Mouse (Mus musculus) lung, adult 2 months (tissue): ENCODE results near the gene Gm20388. TPM values are rescaled to one million over a fixed set of nuclear protein-coding genes. Genes with fewer than 3 reads are reported as not detected.
"Not testable (repeated sequence)": the region's sequence is repeated elsewhere in the genome, so short reads cannot be mapped to it uniquely, and the experiment has no call there.

Experiments
- DNase-seq: peaks from one replicate; pipeline ENCODE4 v3.0.0; 2022
- H3K4me1 ChIP-seq: fragments of 200-500 bp; 2 replicates; pipeline ENCODE4 v1.6.1; 2011; ENCODE audit warnings: low read length; ENCODE audit not compliant: control insufficient read depth, insufficient read depth
- H3K4me3 ChIP-seq: fragments of 200-500 bp; replicated peaks from 2 replicates; pipeline ENCODE3; 2011; ENCODE audit warnings: low read depth, mild to moderate bottlenecking, control low read depth, low read length; ENCODE audit errors: extremely low read depth
- CTCF ChIP-seq: fragments of 200-500 bp; IDR thresholded peaks from 2 replicates; pipeline ENCODE4 v1.5.1; 2011; ENCODE audit warnings: mild to moderate bottlenecking, low read length, control low read depth; ENCODE audit not compliant: insufficient read depth
- POLR2A ChIP-seq: fragments of 200-500 bp; IDR thresholded peaks from 2 replicates; pipeline ENCODE4 v1.6.1; 2011; ENCODE audit warnings: low read depth, mild to moderate bottlenecking, control low read depth, low read length, borderline replicate concordance; ENCODE audit errors: extremely low read depth
- WGBS: fragments of 180-500 bp; shearing (Covaris S2); methylation state at CpG from one replicate; pipeline ENCODE4 v1.1.7; 2018; 5-methylcytosine and 5-hydroxymethylcytosine counted together
- polyA plus RNA-seq: library from polyadenylated mRNA; depleted of rRNA; stranded (reverse); fragments of >200 nt; gene quantifications from 2 replicates; pipeline ENCODE4 v1.2.3, GENCODE M21; 2012

Gene Gm20388
- polyA plus RNA-seq, 1 experiment = 67.8 TPM

DNA sequence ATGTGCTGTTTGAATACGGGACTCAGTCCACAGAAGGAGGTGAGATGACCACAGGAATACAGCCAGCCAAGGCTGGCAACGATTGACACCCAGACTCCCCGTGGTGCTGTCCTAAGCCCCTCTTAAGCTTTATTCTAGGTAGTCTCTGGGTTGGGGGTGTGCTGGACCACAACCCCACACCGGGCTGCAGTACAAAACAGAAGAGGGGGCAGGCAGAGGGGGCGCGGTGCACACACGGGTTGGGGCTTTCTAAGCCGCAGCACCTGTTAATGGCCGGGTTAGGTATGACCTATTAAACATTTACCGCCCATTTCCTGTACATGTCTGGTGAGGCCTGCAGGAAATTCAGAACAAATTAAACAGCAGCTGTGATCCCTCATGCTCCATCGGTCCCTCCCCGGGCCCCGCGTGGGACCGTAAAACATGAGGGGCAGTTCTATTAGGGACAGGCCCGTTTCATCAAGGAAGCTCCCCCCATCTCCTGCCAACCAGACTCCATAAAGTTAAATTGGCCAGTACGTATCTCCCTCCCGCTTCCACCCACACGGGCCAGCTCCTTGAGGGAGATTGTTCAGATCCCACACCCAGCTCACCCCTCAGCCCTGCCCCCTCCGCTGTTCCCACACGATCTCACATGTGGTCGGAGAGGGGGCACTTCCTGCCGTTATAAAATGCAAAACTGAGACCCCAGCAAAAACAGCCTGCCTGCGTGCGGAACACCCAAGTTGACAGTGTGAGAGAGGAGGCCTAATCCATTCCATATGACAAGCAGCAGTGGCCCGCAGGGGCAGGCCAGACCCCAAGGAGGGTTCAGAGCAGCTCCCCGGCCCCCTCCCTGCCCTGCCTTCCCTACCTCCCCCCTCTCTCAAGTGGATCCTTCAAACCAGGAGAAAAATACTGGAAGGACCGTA is 1390.1 kb downstream of the Gm20388 start:
- Histone ChIP-seq H3K4me1 (no peaks in the 10 kb centered on the region), H3K4me3 (no peak overlapping the region)
- TF ChIP-seq POLR2A = no peak
- no peak for TF ChIP-seq CTCF
- no peak for DNase-seq
- WGBS = 32% methylated on average over 28 of the region's 28 CpGs

DNA sequence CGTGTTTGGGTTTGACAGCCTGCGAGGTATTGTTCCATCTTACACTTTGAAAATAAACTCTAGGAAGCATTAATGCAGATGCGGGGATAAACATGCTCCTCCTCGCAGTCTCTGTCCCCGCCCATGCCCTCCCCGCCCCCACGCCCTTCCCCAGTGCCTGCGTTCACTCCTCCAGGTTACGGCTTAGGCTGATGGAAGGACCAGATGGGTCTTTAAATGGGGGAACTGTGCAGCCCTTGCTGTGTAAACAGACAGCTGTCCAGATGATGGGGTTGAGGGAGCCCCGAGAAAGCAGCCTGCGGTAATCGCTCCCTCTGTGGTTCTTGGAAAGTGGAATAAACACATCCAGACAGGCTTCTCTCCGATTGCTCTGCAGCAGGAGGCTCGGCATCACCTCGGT is 1390.8 kb downstream of the Gm20388 start:
- TF ChIP-seq POLR2A (no peak), CTCF (no peak)
- H3K4me3 ChIP-seq = no peak overlapping the region
- no peak for DNase-seq
- H3K4me1 ChIP-seq = no peaks in the 10 kb centered on the region
- 16% methylated on average over 15 of the region's 15 CpGs for WGBS

DNA sequence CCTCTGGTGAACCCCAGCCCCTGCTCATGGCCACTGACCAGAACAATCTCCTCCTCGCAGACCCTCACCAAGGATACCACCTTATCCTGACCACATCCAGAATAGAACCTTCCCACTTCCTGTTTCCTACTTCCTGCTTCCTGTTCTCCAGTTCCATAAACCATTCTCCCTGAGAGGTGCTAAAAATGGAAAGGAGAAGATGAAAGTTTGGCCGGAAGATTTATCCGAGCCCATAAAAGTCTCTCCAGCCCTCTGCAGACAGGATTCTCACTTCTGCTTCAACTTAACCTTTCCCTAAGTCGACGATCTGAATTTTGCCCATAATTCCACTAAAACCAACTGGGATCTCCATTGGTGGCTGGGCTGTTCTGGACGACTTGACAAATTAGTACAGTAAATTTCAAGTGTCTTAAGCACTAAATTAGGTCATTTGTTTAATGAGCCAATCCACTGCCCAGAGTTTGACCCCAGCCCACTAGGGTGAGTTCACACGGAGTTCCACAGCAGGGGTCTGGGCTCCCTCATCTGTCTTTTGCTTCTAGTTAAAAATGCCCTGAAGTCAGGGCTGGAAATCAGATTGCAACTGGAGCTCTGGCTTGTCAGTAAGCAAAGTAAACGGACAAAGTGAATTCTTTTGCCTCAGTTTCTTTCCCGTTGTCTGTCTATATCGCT is 1391.5 kb downstream of the Gm20388 start:
- DNase-seq = no peak
- WGBS = 46% methylated on average over 10 of the region's 10 CpGs
- no peak overlapping the region for H3K4me3 ChIP-seq
- H3K4me1 ChIP-seq = no peaks in the 10 kb centered on the region
- TF ChIP-seq CTCF (no peak), POLR2A (no peak)

DNA sequence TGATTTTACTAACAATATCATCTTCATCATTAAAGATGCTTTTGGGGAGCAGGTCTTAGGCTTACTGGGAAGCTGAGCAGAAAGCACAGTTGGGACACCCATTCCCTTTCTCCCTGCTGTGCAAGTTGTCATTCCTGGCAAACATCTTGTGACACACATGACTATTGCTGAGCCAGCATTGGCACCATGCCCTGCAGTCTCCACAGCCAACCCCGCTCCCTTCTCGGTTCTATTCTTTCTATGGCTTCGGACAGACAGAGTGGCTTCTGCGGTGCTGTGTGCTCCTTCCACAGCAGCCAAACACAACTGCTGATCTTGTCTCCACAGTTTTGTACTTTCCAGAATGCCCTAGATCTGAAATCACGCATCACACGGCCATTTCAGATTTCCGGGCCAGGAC is 1397.1 kb downstream of the Gm20388 start:
- DNase-seq = no peak
- TF ChIP-seq CTCF = no peak
- 59% methylated on average over 7 of the region's 7 CpGs for WGBS
- H3K4me3 ChIP-seq = no peak overlapping the region
- no peaks in the 10 kb centered on the region for H3K4me1 ChIP-seq

DNA sequence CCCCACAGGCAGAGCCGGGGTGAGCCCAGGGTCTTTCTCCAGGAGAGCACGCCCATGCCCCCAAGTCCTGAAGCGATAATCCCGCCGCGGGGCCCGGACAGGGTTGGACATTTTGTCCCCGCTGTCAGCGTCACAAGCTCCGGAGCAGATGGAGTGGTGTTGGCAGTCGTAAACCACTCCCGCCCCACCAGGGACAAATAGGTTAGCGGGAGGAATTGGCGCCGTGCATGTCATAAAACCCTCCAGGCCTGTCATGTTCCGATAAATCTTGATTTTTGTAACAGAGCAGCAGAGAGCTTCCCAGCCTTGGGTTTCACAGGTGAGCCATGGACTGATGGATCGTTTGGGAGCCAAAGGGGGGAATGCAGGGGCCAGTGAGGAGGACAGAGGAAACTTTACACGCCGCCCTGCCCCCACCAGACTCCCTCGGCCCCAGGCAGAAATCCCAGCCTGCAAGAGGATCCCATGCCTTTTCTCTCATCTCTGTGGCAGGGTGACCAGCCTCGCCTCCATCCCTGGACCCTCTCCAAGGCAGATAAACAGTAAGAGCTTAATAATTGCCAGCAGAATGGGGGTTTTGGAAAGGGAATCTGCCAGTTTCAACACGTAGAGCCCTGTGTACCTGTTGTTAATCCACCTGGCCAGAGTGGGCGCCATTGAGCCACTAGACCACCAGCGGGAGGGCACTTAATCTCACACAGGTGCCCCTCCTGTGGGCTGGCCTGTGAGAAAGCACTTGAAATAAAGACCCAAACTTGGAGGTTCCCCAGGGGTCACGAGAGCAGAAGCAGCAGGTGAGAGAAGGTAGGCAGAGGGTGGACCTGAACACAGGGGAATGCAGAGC is 1400.6 kb downstream of the Gm20388 start:
- TF ChIP-seq POLR2A = no peak
- TF ChIP-seq CTCF = no peak
- 43% methylated on average over 25 of the region's 25 CpGs for WGBS
- peaks cover 5% of the 10 kb centered on the region; the same call in 1 of the 2 replicates for H3K4me1 ChIP-seq
- no peak overlapping the region for H3K4me3 ChIP-seq
- DNase-seq = no peak

DNA sequence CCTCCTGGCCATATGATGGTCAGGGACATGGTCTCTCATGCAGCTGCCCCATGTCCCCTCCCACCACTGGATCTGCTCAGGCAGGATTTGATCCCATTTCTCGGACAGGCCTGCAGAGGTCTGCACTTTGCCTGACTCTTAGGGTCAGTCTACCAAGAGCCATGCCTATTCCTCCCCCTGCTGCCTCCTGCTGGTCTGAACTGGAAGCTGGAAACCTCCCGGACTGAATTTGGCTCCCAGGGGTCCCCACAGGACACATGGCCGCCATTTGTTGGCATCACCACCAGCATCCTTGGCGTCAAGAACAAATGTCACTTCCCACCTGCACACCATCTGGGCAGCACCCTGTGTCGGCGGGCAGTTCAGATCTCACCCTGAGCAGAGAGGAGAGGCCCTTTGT is 1402.8 kb downstream of the Gm20388 start:
- Histone ChIP-seq H3K4me3 (no peak overlapping the region), H3K4me1 (peaks cover 6% of the 10 kb centered on the region; the same call in 1 of the 2 replicates)
- DNase-seq = no peak
- WGBS = 64% methylated on average over 6 of the region's 6 CpGs
- 0 out of 2 replicates have a peak, but pooled peaks have one; percentile 15 for TF ChIP-seq CTCF
- TF ChIP-seq POLR2A = no peak

DNA sequence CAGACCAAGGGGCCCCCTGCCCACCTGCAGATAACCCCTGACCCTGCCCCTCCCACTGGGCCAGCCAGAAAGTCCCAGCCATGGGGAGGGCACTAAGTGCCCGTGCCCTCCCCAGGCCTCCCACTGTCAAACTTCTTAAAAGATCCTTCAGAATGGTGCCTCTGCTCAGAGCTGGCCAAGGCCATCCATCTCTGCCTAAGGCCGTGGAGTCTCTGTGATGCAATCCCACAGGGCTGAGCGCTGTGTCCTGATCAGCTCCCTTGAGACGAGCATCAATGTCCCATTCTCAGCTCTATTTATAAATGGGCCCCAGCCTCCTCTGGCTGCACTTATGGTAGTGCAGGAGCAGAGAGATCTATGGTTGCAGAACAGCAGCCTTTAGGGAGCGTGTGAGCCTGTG is 1403.4 kb downstream of the Gm20388 start:
- no peak overlapping the region for H3K4me3 ChIP-seq
- 75% methylated on average over 5 of the region's 5 CpGs for WGBS
- TF ChIP-seq POLR2A (no peak), CTCF (no peak)
- no peak for DNase-seq
- H3K4me1 ChIP-seq = peaks cover 6% of the 10 kb centered on the region; the same call in 1 of the 2 replicates

DNA sequence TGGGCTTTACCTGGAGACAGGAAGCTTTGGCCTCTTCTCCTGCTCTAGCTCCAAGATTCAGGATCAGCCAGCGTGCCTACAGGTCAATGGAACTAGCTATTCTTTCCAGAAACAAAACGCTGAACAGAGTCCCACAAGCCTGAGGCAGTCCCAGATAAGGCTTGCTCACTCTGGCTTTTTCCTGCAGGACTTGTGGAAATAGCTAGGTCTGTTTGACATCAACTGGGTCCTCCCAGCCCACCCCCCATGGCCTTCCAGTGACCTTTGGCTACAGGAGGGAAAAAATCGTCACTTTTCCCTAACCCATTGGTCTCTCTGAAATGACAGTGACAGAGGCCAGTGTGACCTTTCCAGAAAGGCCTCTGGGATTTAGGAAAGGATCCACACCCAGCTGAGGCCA is 1404.9 kb downstream of the Gm20388 start:
- 52% methylated on average over 3 of the region's 3 CpGs for WGBS
- TF ChIP-seq CTCF (no peak), POLR2A (no peak)
- DNase-seq = no peak
- H3K4me3 ChIP-seq = no peak overlapping the region
- peaks cover 6% of the 10 kb centered on the region; the same call in 1 of the 2 replicates for H3K4me1 ChIP-seq

DNA sequence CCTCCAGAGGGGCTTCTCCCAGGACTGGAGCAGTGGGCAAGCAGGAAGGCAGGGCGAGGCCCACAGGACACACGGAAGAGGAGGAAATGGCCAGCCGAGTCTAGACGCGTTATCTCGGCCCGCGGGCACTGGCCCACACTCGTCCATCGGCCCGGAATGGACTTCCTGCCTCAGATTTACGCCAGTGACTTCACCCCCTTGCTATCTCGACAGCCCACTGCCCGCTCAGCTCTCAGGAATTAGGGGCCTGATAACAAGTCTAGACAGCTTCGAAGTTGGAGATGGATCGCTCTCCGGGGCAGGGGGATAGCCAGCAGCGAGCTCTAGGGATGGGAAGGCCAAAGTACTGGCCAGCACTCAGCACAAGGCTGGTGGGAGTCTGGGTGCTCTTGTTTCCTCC is 1405.4 kb downstream of the Gm20388 start:
- TF ChIP-seq CTCF (no peak), POLR2A (no peak)
- 18% methylated on average over 18 of the region's 18 CpGs for WGBS
- Histone ChIP-seq H3K4me1 (peaks cover 6% of the 10 kb centered on the region; the same call in 1 of the 2 replicates), H3K4me3 (no peak overlapping the region)
- no peak for DNase-seq

DNA sequence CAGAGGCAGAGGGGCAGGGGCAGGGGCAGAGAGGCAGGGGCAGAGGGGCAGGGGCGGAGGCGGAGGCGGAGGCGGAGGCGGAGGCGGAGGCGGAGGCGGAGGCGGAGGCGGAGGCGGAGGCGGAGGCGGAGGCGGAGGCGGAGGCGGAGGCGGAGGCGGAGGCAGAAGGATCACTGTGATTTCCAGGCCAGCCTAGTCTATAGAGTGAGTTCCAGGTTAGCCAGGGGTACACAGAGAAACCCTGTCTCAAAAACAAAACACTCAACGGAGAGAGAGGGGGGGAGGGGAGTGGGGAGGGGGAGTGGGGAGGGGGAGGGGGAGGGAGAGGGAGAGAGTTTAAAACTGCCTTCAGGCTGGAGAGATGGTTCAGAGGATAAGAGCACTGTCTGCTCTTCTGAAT is 1408.1 kb downstream of the Gm20388 start:
- 23% methylated on average over 13 of the region's 19 CpGs for WGBS
- not testable (repeated sequence) for H3K4me3 ChIP-seq, DNase-seq

More for the DNA sequence above, 1408.1 kb downstream of the Gm20388 start:
- H3K4me1 ChIP-seq = not testable (repeated sequence)
